Mouse (Mus musculus): ENCODE measurements around the gene Rimkla.

Rimkla gene

DNA sequence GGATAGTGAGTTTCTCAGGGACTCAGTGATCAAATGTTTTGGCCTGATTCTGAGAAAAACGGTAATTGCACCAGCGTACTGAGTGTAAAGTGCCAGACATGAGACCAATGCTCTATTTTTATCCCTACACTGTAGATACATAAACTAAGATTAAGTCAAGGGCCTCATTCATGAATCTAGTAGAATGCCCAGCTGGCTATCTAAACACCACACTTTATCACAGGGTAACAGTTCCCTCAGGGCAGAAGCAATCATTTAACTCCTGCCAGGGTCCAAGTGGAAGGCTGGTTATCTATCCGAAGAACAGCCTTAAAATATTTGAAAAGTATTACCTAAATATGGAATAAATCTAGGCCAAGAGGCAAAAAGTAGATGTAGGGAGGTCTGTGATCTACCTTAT, 74.5 kb downstream of the Rimkla start:
- no peak for DNase-seq (ENCODE audit: low read depth)

GRCm38 (mm10) chr4:119417270-119417669, 75.2 kb downstream of the Rimkla start:
- DNase-seq (ENCODE audit: low read depth) = no peak
